Mouse (Mus musculus) T-cell, adult 2 months (primary cell): ENCODE results near the gene Cit.
"Not testable (repeated sequence)": the region's sequence is repeated elsewhere in the genome, so short reads cannot be mapped to it uniquely, and the experiment has no call there.

Experiments
- DNase-seq: peaks from one replicate; pipeline ENCODE4 v3.0.0; 2022; ENCODE audit warnings: low spot score

Cit gene

GRCm38 (mm10) chr5:115844766-115845634, at the start of gene Cit:
Gene Cit (plus strand): TSS chr5:115845278.
- peak; percentile 88 for DNase-seq

GRCm38 (mm10) chr5:115799016-115799894, 45.8 kb upstream of the Cit start:
- DNase-seq = peak; percentile 12

- peak; percentile 3 for DNase-seq
Observed at GRCm38 (mm10) chr5:115799895-115800232, 45.2 kb upstream of the Cit start.

GRCm38 (mm10) chr5:115812262-115812661, 32.8 kb upstream of the Cit start:
- no peak for DNase-seq

- DNase-seq = no peak
Observed at GRCm38 (mm10) chr5:115817022-115817421, 28.1 kb upstream of the Cit start.

- DNase-seq = not testable (repeated sequence)
Observed at GRCm38 (mm10) chr5:115817655-115818054, 27.4 kb upstream of the Cit start.

- no peak for DNase-seq
Observed at GRCm38 (mm10) chr5:115819966-115820365, 25.1 kb upstream of the Cit start.

- DNase-seq = no peak
Observed at GRCm38 (mm10) chr5:115821200-115821599, 23.9 kb upstream of the Cit start.

- no peak for DNase-seq
Observed at GRCm38 (mm10) chr5:115821910-115822309, 23.2 kb upstream of the Cit start.

- DNase-seq = no peak
Observed at GRCm38 (mm10) chr5:115832754-115833153, 12.3 kb upstream of the Cit start.

- not testable (repeated sequence) for DNase-seq
Observed at GRCm38 (mm10) chr5:115833806-115834205, 11.3 kb upstream of the Cit start.

GRCm38 (mm10) chr5:115835291-115835690, 9.8 kb upstream of the Cit start:
- no peak for DNase-seq

- no peak for DNase-seq
Observed at GRCm38 (mm10) chr5:115838059-115838458, 7.0 kb upstream of the Cit start.

- no peak for DNase-seq
Observed at GRCm38 (mm10) chr5:115840453-115840852, 4.6 kb upstream of the Cit start.

GRCm38 (mm10) chr5:115840946-115841775, 3.9 kb upstream of the Cit start:
- DNase-seq = no peak

- no peak for DNase-seq
Observed at GRCm38 (mm10) chr5:115844368-115844765, 711 bp upstream of the Cit start.

- DNase-seq = no peak
Observed at GRCm38 (mm10) chr5:115845635-115846174, 627 bp downstream of the Cit start.

GRCm38 (mm10) chr5:115847166-115847565, 2.1 kb downstream of the Cit start:
- DNase-seq = no peak

- no peak for DNase-seq
Observed at GRCm38 (mm10) chr5:115848463-115848862, 3.4 kb downstream of the Cit start.

GRCm38 (mm10) chr5:115849263-115849829, 4.3 kb downstream of the Cit start:
- DNase-seq = no peak

GRCm38 (mm10) chr5:115850250-115851028, 5.4 kb downstream of the Cit start:
- DNase-seq = no peak
